Mouse (Mus musculus): ENCODE results near the gene Gm8369.
"Not testable (repeated sequence)": the region's sequence is repeated elsewhere in the genome, so short reads cannot be mapped to it uniquely, and the experiment has no call there.

The Gm8369 gene

GRCm38 (mm10) chr19:11504857-11505256 is 19.1 kb downstream of the Gm8369 start:
- in situ Hi-C loops (cut with MboI; ENCODE audit: unreplicated experiment in 2 of 2), result no loop called here

- in situ Hi-C loops (cut with MboI; ENCODE audit: unreplicated experiment in 2 of 2), result no loop called here
Observed at GRCm38 (mm10) chr19:11513458-11513857, 27.7 kb downstream of the Gm8369 start.

- in situ Hi-C loops (cut with MboI; ENCODE audit: unreplicated experiment in 2 of 2), result no loop called here
Observed at GRCm38 (mm10) chr19:11516246-11516645, 30.5 kb downstream of the Gm8369 start, which contains the start of gene Ms4a6b. TSS of gene Ms4a6b (plus strand) at chr19:11516512.

- in situ Hi-C loops (cut with MboI; ENCODE audit: unreplicated experiment in 2 of 2), result no loop called here
Observed at GRCm38 (mm10) chr19:11516845-11517244, 31.1 kb downstream of the Gm8369 start.

DNA sequence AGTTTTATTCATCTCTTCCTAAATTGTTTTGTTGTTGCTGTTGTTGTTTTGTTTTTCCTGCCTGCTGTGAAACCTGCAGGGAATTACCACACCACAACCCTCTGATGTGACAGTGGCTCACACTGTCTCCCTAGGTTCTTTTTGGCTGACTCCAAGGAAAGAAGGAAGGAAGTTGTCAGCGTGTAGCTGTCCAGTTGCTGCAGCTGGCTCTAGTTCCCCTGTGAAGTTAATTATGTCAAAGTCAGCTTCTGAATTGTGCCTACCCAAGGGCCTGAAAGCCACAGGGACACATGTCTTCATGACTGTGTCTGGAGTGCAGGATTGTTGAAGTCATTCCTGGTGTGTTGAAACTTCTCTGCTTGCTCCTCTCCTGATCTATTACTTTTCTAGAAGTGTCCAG is 31.6 kb downstream of the Gm8369 start:
- in situ Hi-C loops (cut with MboI; ENCODE audit: unreplicated experiment in 2 of 2), result not testable (repeated sequence)

GRCm38 (mm10) chr19:11518356-11518755 is 32.6 kb downstream of the Gm8369 start:
- in situ Hi-C loops (cut with MboI; ENCODE audit: unreplicated experiment in 2 of 2), result not testable (repeated sequence)

GRCm38 (mm10) chr19:11520146-11520545 is 34.4 kb downstream of the Gm8369 start:
- in situ Hi-C loops (cut with MboI; ENCODE audit: unreplicated experiment in 2 of 2), result no loop called here

GRCm38 (mm10) chr19:11533421-11533820 is 47.7 kb downstream of the Gm8369 start:
- in situ Hi-C loops (cut with MboI; ENCODE audit: unreplicated experiment in 2 of 2), result no loop called here

DNA sequence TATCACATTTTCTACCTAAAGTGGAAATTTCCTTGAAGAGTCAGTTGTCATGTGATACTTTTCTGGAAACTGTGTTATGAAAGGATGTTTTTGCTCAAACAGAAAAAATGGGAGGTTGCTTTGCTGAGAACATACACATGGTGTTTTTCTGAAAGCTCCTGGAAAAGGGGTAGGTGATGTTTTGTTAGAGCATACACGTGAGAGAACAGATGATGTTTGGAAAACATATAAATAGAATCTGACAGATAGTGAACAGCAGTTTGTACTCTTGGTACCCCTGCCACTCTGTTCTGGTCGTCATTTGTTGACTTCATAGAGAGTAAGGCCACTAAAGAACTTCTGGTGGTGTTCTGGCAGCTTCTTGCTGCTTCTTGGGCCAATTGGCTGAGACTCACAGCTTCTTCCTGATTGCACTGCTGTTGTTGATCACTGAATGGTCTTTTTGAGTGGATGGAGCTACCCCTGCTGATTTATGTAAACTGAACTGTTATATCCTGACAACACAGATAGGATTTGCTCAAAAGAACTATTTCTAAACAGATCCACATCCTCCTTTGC is 48.2 kb downstream of the Gm8369 start:
- in situ Hi-C loops (cut with MboI; ENCODE audit: unreplicated experiment in 2 of 2), result no loop called here

- in situ Hi-C loops (cut with MboI; ENCODE audit: unreplicated experiment in 2 of 2), result no loop called here
Observed at GRCm38 (mm10) chr19:11536593-11536992, 50.9 kb downstream of the Gm8369 start, which contains the start of gene Ms4a4d. TSS of gene Ms4a4d (plus strand) at chr19:11536801.

- in situ Hi-C loops (cut with MboI; ENCODE audit: unreplicated experiment in 2 of 2), result no loop called here
Observed at GRCm38 (mm10) chr19:11537336-11537735, 51.6 kb downstream of the Gm8369 start.

DNA sequence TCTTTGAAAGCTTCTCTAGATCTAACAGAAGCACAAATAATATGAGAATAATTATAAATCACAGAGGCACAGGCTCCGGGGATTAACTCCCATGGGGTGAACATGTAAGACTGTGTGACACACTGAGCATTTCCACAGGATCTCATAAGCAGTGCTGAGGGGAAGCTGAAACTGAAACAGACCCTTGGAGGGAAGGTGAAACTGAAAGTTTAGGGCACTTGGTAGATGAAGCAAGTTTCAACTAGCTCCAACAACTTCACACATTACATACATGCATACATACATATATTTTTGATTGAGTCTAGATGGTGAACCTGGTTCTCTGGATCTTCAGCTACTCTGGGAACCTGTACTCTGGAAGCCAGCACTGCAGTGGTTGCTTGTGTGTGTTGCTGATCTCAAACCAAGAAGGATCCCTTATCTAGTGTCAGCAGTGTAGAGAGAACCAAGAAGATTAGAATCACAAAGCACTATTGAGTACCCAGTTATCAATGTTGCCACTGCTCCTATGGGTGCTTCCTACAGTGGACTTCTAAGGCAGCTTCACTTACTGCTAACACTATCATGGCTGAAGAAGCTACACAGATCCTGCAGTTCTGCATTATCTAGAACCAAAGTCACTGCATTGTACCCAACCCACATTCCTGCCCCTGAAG is 54.6 kb downstream of the Gm8369 start:
- in situ Hi-C loops (cut with MboI; ENCODE audit: unreplicated experiment in 2 of 2), result not testable (repeated sequence)

- in situ Hi-C loops (cut with MboI; ENCODE audit: unreplicated experiment in 2 of 2), result not testable (repeated sequence)
Observed at GRCm38 (mm10) chr19:11544383-11544782, 58.6 kb downstream of the Gm8369 start.

- in situ Hi-C loops (cut with MboI; ENCODE audit: unreplicated experiment in 2 of 2), result no loop called here
Observed at GRCm38 (mm10) chr19:11547911-11548310, 62.2 kb downstream of the Gm8369 start.

DNA sequence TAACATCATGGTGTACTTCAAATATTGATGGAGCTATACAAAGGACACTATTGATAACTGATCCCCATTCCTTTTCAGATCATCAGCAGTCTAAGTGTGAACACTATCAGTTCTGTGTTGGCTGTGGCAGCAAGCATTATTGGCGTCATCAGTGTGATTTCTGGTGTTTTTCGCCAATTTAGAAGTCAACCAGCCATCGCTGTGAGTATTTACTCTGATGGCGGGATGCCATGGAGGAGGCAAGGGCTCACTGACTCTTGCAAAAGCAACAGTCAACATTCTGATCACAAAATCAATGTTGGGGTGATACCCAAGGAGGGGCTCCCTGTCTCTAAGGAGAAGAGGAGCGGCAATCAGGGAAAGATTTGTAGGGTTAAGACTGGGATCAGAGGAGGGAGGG is 69.0 kb downstream of the Gm8369 start:
- in situ Hi-C loops (cut with MboI; ENCODE audit: unreplicated experiment in 2 of 2), result no loop called here

- in situ Hi-C loops (cut with MboI; ENCODE audit: unreplicated experiment in 2 of 2), result not testable (repeated sequence)
Observed at GRCm38 (mm10) chr19:11559560-11559959, 73.8 kb downstream of the Gm8369 start.

Data from v-Abl transformed pro-B cells (cell line).